Mouse (Mus musculus) CH12.LX (cell line): ENCODE data around the gene Strc. TPM values are rescaled to one million over a fixed set of nuclear protein-coding genes. Genes with fewer than 3 reads are reported as not detected.
"Not testable (repeated sequence)": the region's sequence is repeated elsewhere in the genome, so short reads cannot be mapped to it uniquely, and the experiment has no call there.

Experiments
- DNase-seq: peaks from one replicate; pipeline ENCODE4 v3.0.0-alpha.2; 2013; ENCODE audit errors: extremely low read depth
- H3K27ac ChIP-seq: 2 replicates; pipeline ENCODE4 v1.5.1; 2012; ENCODE audit warnings: low read depth, mild to moderate bottlenecking, control low read depth, moderate library complexity; ENCODE audit not compliant: insufficient read depth
- H3K27me3 ChIP-seq: replicated peaks from 2 replicates; pipeline ENCODE3; 2012; ENCODE audit warnings: inconsistent platforms
- H3K36me3 ChIP-seq, 2 experiments: replicated peaks in 1 of 2; 2 replicates each; pipeline versions ENCODE3 to v1.6.1; 2012; ENCODE audit warnings: inconsistent platforms in 1 of 2, low read length in 1 of 2, mild to moderate bottlenecking in 1 of 2, mixed read lengths in 1 of 2, moderate library complexity in 1 of 2; ENCODE audit not compliant: control insufficient read depth in 1 of 2, insufficient read depth in 1 of 2
- H3K4me1 ChIP-seq, 2 experiments: 2 replicates each; pipeline ENCODE4 v1.6.1; 2012; ENCODE audit warnings: inconsistent platforms in 1 of 2, moderate library complexity in 1 of 2; ENCODE audit not compliant: insufficient read depth in 2 of 2, control insufficient read depth in 1 of 2
- H3K4me2 ChIP-seq: 2 replicates; pipeline ENCODE4 v1.6.1; 2012; ENCODE audit warnings: low read depth, mild to moderate bottlenecking, control low read depth; ENCODE audit not compliant: poor library complexity, insufficient read depth, severe bottlenecking
- H3K4me3 ChIP-seq, 3 experiments: fragments of 150-350 bp in 1 of 3; sonication (generic) in 1 of 3; replicated peaks in 1 of 3; 2 replicates each; pipeline versions ENCODE3 to v1.5.1; 2011 to 2012; ENCODE audit warnings: low read depth in 2 of 3, low read length in 2 of 3, mild to moderate bottlenecking in 2 of 3, moderate library complexity in 2 of 3, control low read depth in 1 of 3, improper control_type of control experiment in 1 of 3, inconsistent platforms in 1 of 3, mixed read lengths in 1 of 3; ENCODE audit not compliant: poor library complexity in 1 of 3
- H3K79me2 ChIP-seq: replicated peaks from 2 replicates; pipeline ENCODE4 v1.6.1; 2012; ENCODE audit warnings: mild to moderate bottlenecking, moderate library complexity; ENCODE audit not compliant: control insufficient read depth, poor library complexity, insufficient read depth, severe bottlenecking; ENCODE audit errors: extremely low read depth
- H3K9ac ChIP-seq: 2 replicates; pipeline ENCODE4 v1.6.1; 2012; ENCODE audit warnings: low read depth, mild to moderate bottlenecking, control low read depth, moderate library complexity; ENCODE audit not compliant: insufficient read depth
- H3K9me3 ChIP-seq: replicated peaks from 2 replicates; pipeline ENCODE3; 2012; ENCODE audit warnings: low read length, inconsistent platforms, mixed read lengths
- CHD2 ChIP-seq: IDR thresholded peaks from 2 replicates; pipeline ENCODE4 v1.6.1; 2011; ENCODE audit warnings: low read length, improper control_type of control experiment
- CTCF ChIP-seq, 2 experiments: IDR thresholded peaks in 1 of 2; conservative IDR thresholded peaks in 1 of 2; 2 replicates each; pipeline ENCODE4 v1.5.1; 2011 to 2012; ENCODE audit warnings: low read depth in 2 of 2, low read length in 2 of 2, improper control_type of control experiment in 1 of 2, inconsistent platforms in 1 of 2, mild to moderate bottlenecking in 1 of 2, moderate library complexity in 1 of 2
- ELF1 ChIP-seq: IDR thresholded peaks from 2 replicates; pipeline ENCODE4 v1.6.1; 2014; ENCODE audit warnings: low read depth, mild to moderate bottlenecking, inconsistent platforms, low read length, improper control_type of control experiment
- ETS1 ChIP-seq: conservative IDR thresholded peaks from 2 replicates; pipeline ENCODE4 v1.6.1; 2012; ENCODE audit warnings: low read depth, mild to moderate bottlenecking, inconsistent platforms, low read length, improper control_type of control experiment, moderate library complexity
- HCFC1 ChIP-seq: IDR thresholded peaks from 2 replicates; pipeline ENCODE4 v1.6.1; 2012; ENCODE audit warnings: low read depth, mild to moderate bottlenecking, inconsistent platforms, low read length, improper control_type of control experiment
- IRF4 ChIP-seq: IDR thresholded peaks from 2 replicates; pipeline ENCODE4 v1.6.1; 2014; ENCODE audit warnings: low read depth, mild to moderate bottlenecking, inconsistent platforms, low read length, improper control_type of control experiment
- MAX ChIP-seq: IDR thresholded peaks from 2 replicates; pipeline ENCODE4 v1.6.1; 2011; ENCODE audit warnings: low read length, improper control_type of control experiment
- MXI1 ChIP-seq: IDR thresholded peaks from 2 replicates; pipeline ENCODE4 v1.6.1; 2011; ENCODE audit warnings: mild to moderate bottlenecking, low read depth, low read length, improper control_type of control experiment
- NRF1 ChIP-seq: IDR thresholded peaks from 2 replicates; pipeline ENCODE4 v1.6.1; 2014; ENCODE audit warnings: low read depth, mild to moderate bottlenecking, inconsistent platforms, low read length, improper control_type of control experiment, moderate library complexity
- POLR2A ChIP-seq: IDR thresholded peaks from 2 replicates; pipeline ENCODE4 v1.6.1; 2011; ENCODE audit warnings: low read depth, mild to moderate bottlenecking, improper control_type of control experiment, low read length
- RAD21 ChIP-seq: IDR thresholded peaks from 2 replicates; pipeline ENCODE4 v1.6.1; 2011; ENCODE audit warnings: low read depth, mild to moderate bottlenecking, low read length, improper control_type of control experiment, moderate library complexity
- SIN3A ChIP-seq: IDR thresholded peaks from 2 replicates; pipeline ENCODE4 v1.6.1; 2012; ENCODE audit warnings: low read length, improper control_type of control experiment, inconsistent platforms
- SMC3 ChIP-seq: IDR thresholded peaks from 2 replicates; pipeline ENCODE4 v1.6.1; 2011; ENCODE audit warnings: low read depth, low read length, improper control_type of control experiment
- UBTF ChIP-seq: IDR thresholded peaks from 2 replicates; pipeline ENCODE4 v1.6.1; 2012; ENCODE audit warnings: low read depth, mild to moderate bottlenecking, inconsistent platforms, low read length, improper control_type of control experiment, moderate library complexity
- USF2 ChIP-seq: conservative IDR thresholded peaks from 2 replicates; pipeline ENCODE4 v1.6.1; 2011; ENCODE audit warnings: low read depth, low read length, improper control_type of control experiment
- ZC3H11A ChIP-seq: IDR thresholded peaks from 2 replicates; pipeline ENCODE4 v1.6.1; 2012; ENCODE audit warnings: low read depth, mild to moderate bottlenecking, inconsistent platforms, low read length, improper control_type of control experiment
- ZNF384 ChIP-seq: IDR thresholded peaks from 2 replicates; pipeline ENCODE4 v1.6.1; 2012; ENCODE audit warnings: low read depth, low read length, improper control_type of control experiment, inconsistent platforms
- dilution Hi-C: fragments of 300-500 bp; cut with MboI; formaldehyde crosslinking; loops from 2 replicates; pipeline ENCODE4 v1.14.3; 2020; ENCODE audit warnings: low sequenced_read_pairs; ENCODE audit not compliant: extremely low pct_unique_long_range_greater_than_20kb, extremely low pct_ligation_motif_present
- in situ Hi-C: fragments of 300-500 bp; cut with MboI; formaldehyde crosslinking; loops from 3 replicates; pipeline ENCODE4 v1.14.3; 2019; ENCODE audit warnings: low sequenced_read_pairs, low pct_ligation_motif_present, low pct_unique_long_range_greater_than_20kb, mixed read lengths
- polyA plus RNA-seq: library from polyadenylated mRNA; unstranded; fragments of >175 nt; gene quantifications from 2 replicates; pipeline ENCODE4 v1.2.1, GENCODE M21; 2012; ENCODE audit warnings: low read depth; ENCODE audit not compliant: insufficient read length
- total RNA-seq, 2 experiments: library from RNA; depleted of rRNA; stranded (reverse); fragments of 300-350 nt in 1 of 2; fragments of >200 nt in 1 of 2; gene quantifications; 2 replicates each; pipeline ENCODE4 v1.2.3; 2012 to 2014

Strc gene
- total RNA-seq (2012; rRNA removed) (4.8 and 6.3 TPM in 2 replicates), total RNA-seq (2014; rRNA removed) (1.6 and 2.0 TPM in 2 replicates), polyA plus RNA-seq (6.2 and 9.2 TPM in 2 replicates)

DNA sequence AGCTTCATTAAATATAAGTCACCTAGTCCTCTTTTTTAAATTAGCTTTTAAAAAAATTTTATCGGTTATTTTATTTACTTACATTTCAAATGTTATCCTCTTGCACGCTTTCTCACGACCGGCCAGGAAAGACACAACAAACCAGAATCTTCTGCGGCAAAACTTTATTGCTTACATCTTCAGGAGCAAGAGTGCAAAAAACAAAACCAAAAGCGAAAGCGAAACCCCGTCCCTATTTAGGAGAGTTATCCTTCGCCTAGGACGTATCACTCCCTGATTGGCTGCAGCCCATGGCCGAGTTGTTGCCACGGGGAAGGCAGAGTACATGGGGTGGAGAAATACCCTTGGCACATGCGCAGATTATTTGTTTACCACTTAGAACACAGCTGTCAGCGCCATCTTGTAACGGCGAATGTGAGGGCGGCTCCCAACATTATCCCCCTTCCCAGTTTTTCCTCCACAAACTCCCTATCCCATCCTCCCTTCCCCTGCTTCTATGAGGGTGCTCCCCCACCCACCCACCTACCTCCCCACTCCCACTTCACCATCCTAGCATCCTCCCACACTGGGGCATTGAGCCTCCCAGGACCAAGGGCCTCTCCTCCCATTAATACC, at the start of gene Strc:
Gene Strc, minus strand, starts transcription at position 208 of the 615 bp plus-strand sequence.
- dilution Hi-C loops = not testable (repeated sequence)

DNA sequence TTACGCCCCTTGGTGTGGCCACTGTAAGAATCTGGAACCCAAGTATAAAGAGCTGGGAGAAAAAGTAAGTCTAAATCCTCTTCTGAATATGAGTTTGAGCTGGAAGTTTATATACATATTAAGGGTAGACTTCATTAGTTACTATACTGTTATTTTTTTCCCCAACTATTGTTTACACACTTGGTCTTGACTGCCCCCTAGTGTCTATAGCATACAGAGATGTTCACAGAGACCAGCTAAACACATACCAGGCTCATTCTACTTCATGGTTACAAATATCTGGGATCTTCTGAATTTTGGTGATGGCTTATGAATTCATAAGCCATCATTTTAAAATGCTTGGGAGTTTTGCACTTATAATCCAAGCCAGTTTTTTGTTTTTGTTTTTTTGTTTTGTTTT, 47.9 kb upstream of the Strc start:
- no peaks in the 10 kb centered on the region for H3K9me3 ChIP-seq
- dilution Hi-C loops (no loop called here), in situ Hi-C loops (no loop called here)
- H3K79me2 ChIP-seq = no peaks in the 10 kb centered on the region
- H3K36me3 ChIP-seq = peaks cover 68 to 91% of the 10 kb centered on the region in 2 experiments
- no peak overlapping the region for H3K4me3 ChIP-seq
- no peaks in the 10 kb centered on the region for H3K27me3 ChIP-seq
- no peak overlapping the region for H3K4me2 ChIP-seq
- no peak overlapping the region for H3K9ac ChIP-seq
- H3K27ac ChIP-seq = no peak overlapping the region
- no peaks in the 10 kb centered on the region for H3K4me1 ChIP-seq
- peak; percentile 48 for DNase-seq
- TF ChIP-seq POLR2A = 0 out of 2 replicates have a peak, but pooled peaks have one; percentile 20
- TF ChIP-seq UBTF = no peak
- TF ChIP-seq SMC3 = peak; percentile 14; the same call in 1 of the 2 replicates
- peak; percentile 45 for TF ChIP-seq RAD21
- TF ChIP-seq ZC3H11A = no peak
- TF ChIP-seq CTCF (conservative IDR thresholded peaks at IDR 0.05 in 1 of 2, IDR thresholded peaks at IDR 0.05 in 1 of 2; ENCODE audit: low read depth in 2 of 2, low read length in 2 of 2) = peak; percentile 38 to 67; a peak in 3 of 4 replicates
- no peak for TF ChIP-seq USF2

More for the DNA sequence above, at the start of gene Strc:
- H3K27ac ChIP-seq, H3K27me3 ChIP-seq, in situ Hi-C loops, H3K9me3 ChIP-seq: not testable (repeated sequence)
- Histone ChIP-seq H3K36me3 (peaks cover 2 to 11% of the 10 kb centered on the region in 2 experiments), H3K4me1 (peaks cover 0 to 14% of the 10 kb centered on the region in 2 experiments; a peak in 1 of 4 replicates), H3K79me2 (peaks cover 13% of the 10 kb centered on the region), H3K9ac (peak within 1 kb of the TSS; percentile 94), H3K4me2 (peak within 1 kb of the TSS; percentile 38), H3K4me3 (peak within 1 kb of the TSS; percentile 56 to 68 (median 68))
- peak; percentile 79 for DNase-seq
- TF ChIP-seq ELF1 (peak; percentile 27; the same call in 1 of the 2 replicates), IRF4 (peak; percentile 63), ZNF384 (peak; percentile 29; the same call in 1 of the 2 replicates), NRF1 (peak; percentile 69), CHD2 (peak; percentile 50; the same call in 1 of the 2 replicates), MAX (0 out of 2 replicates have a peak, but pooled peaks have one; percentile 20), SIN3A (peak; percentile 81), MXI1 (peak; percentile 66), HCFC1 (peak; percentile 71), ETS1 (peak; percentile 88)
